Mouse (Mus musculus): ENCODE data around the gene Mansc4.

The Mansc4 gene

DNA sequence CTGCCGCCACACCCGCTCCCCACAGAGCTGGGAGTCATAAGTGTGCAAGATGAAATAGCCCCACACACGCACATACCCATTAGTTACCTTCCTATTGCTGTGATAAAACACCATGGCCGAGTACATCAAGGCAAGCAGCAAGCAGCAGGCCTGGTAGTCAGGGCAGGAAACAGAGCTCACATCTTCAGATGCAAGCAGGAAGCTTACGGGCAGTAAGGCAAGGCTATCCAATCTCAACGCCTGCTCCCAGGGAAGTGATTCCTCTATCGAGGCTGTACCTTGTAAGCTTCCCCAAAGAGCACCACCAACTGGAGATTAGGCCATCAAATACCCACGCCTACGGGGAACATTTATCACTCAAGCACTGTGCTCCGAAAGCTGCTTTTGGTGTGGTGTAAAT lies 6.9 kb downstream of the Mansc4 start:
- no peak for DNase-seq (ENCODE audit: low read depth, low spot score)

DNA sequence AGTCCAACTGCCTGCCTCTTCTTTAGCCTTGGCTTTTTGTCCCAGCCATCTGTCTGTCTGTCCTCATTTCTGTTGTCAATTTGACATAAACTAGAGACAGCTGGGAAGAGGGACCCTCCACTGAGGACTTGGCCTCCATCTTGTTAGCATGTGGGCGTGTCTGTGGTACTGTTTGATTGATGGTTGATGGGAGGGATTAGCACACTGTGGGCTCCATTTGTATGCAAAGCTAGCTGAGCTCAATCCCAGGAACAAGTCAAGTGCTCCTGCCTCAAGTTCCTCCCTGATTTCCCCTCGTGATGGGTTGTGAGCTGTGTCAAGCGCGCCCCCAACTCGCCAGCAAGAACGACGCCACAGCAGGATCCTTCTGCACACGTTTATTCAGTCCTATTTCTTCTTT lies 10.0 kb downstream of the Mansc4 start:
- no peak for DNase-seq (ENCODE audit: low read depth, low spot score)

DNA sequence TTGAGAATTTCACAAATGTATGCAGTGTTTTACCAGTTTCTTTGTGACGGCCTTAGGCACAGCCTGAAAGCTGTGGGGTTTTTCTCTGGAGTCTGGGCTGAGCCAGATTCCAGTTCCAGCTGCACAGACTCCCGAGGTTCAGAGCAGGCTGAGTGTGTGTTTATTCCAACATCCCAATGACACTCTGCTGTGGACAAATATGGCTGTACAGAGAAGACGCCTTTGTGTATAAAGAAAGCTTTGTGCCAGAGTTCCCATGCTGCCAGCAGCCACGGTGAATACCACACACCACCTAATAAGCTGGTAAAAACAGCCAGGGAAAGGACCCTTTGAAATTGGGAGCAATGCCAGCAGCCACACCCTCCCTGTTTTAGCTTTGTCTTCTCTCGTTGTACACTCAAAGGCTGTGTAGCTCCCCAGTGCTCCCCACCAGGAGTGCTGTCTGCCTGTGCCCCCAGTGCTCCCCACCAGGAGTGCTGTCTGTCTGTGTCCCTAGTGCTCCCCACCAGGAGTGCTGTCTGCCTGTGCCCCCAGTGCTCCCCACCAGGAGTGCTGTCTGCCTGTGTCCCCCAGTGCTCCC lies 10.9 kb downstream of the Mansc4 start:
- no peak for DNase-seq (ENCODE audit: low read depth, low spot score)

DNA sequence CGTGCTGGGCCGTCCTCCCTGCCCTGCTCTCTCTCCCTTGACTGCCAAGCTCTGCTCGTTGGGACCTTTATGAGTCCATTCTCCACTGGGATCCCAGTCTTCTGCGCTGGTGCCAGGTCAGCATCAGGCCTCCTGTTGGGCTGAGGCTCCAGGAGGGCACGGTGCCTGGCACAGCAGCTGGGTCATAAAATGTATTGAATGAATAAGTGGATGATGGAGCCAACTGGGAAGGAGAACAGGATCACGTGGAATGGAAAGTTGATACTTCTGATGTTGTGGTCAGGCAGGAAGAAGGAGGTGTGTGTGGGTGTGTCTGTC lies 21.9 kb downstream of the Mansc4 start:
- DNase-seq (ENCODE audit: low read depth, low spot score), result no peak

DNA sequence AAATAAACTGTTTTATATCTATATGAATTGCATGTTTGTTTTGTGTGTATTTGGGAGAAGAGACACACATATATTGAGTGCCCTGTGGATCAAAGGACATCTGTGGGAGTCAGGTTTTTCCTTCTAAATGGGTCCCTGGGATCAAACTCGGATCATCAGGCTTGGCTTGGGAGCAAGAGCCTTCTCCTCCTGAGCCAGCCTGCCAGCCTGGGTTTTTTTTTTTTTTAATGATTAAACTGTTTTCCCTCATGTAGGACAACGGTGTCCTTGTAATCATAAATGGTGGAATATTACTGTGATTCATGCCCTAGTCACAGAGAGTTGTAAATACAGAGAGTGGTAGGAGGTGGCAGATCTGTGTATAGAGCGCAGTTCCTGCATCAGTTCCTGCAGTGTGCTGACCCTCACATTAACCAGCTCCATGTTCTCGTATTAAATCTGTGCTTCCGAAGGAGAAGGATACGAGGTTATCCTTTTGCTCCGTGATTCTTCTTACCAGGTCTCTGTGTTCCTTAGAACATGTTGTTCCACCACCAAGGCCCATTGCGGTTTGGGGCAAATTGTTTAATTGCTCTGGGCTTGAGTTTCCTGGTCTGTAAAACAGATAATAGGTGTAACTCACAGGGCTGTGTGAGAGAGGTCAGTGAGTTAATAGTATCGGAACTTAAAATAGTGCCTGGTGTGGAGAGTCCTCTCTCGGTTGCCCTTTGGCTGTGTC lies 22.4 kb downstream of the Mansc4 start:
- DNase-seq (ENCODE audit: low read depth, low spot score), result no peak

DNA sequence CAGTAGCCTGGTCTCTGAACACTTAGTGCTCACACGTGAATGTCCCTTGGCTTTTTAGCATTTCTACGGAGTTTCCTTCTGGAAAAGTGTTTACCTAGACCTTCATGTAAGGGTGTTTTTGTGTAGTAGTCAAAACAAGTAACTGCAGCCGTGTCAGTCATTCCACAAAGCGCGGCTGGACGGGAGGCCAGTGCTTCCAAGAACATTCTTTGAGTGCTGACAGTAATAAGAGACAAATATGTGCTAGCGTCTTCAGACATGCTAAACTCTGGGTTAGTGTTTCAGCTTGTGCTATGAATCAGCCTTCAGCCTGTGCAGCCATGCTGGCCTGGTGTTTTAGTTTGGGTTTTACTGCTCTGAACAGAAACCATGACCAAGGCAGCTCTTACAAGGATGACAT lies 24.1 kb downstream of the Mansc4 start:
- DNase-seq (ENCODE audit: low read depth, low spot score), result no peak

DNA sequence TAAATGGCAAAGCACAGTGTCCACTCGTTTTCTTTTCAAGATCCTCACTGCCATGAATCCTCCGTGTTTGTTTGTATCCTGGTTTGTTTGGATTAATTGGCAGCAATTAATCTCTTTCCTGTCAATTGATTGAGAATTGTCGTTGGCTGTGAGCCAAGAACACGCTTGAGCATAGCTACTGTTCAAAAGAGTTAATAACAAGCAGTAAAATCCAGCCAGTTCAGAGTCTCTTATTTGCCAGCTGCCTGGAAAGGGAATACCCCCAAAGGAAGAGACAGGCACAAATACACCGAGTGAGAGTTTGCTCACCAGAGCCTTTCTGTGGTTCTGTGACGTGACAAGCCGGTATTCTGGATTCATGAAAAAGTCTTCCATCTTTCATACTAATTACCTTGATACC lies 24.8 kb downstream of the Mansc4 start:
- no peak for DNase-seq (ENCODE audit: low read depth, low spot score)

DNA sequence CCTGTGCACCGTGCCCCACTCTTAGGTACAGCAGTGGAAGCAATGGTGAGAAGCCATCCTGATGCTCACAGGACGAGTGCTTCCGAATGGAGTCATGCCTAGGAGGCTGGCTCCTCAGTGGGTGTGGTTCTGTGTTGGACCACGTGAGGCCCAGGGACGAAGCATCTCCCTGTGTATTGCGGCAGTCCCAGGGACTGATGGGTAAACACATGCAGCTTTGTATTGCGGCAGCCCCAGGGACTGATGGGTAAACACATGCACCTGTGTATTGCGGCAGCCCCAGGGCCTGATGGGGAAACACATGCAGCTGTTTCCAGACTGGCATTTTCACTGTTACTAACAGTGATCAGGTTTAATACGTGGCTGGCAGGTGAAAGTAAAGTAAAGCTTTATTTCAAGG lies 25.2 kb downstream of the Mansc4 start:
- DNase-seq (ENCODE audit: low read depth, low spot score), result no peak

DNA sequence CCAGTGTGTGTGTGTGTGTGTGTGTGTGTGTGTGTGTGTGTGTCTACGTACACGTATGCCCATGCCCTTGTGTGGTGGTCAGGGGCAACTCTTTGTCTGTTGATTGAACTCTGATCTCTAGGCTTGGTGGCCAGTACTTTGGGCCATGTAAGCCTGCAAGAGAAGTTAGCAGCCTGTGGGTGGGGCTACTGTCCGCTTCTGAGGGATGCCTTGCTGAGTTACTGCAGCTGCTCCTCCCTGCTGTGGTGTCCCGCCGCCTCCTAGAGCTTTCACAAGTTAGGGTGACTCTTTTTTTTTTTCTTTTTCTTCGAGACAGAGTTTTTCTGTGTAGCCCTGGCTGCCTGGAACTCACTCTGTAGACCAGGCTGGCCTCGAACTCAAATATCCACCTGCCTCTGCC lies 27.5 kb downstream of the Mansc4 start:
- no peak for DNase-seq (ENCODE audit: low read depth, low spot score)

DNA sequence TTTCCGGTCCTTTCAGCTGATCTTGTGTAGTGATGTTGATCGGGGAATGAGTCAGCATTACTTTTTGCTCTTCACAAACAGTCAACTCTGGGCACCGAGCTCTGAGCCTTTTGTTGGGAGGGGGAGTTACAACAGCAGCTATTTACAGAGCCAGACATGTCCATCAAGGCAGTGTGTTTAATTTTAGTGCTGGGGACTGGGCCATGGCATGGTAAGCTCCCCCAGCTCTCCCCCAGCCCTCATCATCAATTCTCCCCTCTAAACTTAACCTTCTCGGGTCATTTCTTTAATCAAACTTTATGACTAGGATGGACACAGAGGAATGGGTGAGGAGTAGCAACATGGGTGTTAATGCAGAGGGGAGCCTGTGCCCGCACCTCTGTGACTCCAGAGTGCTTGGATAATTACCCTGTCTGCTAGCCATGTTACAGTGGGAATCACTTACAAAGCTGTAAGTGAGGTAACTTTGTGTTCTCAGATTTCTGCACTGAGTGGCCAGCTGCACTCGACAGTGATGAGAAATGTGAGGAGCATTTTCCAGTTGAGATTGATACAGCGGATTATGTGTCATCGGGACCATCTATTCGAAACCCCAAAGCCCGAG lies 31.4 kb downstream of the Mansc4 start:
- DNase-seq (ENCODE audit: low read depth, low spot score), result no peak

DNA sequence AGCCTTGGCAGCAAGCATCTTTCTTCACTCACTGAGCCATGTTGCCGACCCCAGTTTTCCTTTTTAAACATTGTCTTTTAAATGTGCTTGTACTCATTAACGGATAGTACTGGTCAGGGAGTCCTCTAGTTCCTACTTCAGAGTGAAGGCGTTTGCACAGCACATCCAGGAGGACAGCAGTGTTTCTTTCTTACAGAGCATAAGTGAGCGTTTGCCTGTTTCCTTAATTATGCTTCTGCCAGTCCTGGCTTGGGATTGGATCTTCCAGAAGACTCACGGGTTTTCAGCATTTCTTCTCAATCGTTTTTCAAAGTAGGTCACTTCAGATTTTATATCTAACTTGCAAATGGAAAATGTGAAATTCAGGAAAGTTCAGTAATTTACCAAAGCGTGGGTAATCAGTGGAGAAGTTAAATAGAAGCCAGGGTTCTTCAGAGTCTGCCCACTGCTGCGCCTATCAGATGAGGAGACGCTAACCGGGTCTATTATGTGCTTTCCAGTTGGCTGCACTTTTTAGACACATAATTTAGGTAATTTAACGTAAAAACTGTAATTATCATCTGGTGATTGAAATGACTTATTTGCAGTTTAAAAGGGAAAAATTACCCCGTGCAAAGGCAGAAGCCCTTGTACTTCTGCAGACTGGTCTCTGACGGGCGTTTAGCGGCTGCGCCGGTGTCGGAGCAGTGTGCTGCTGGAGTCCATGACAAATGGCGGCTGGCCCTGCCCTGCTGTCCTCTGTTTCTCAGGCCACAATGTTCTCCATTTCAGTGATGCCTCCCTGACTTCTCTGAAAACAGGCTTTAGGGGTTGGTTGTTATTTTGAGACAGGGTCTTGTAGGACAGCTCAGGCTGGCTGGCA lies 32.8 kb downstream of the Mansc4 start:
- no peak for DNase-seq (ENCODE audit: low read depth, low spot score)

DNA sequence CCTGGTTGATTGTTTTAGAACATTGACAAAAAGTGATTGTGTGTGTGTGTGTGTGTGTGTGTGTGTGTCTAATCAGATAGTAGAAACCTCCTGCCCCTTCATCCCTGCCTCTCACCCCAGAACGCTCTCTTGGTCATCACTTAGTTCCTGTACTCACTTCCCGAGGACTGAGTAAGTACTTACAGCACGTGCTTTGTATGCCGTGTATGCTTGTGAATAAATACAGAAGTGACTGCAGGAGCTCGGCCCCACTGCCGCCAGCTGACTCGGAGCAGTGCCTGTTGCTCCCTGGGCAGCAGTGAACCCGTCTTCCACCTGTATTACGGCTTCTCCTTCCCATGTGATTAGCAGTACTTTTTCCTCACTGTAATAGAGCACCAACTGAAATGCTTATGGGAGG lies 34.4 kb downstream of the Mansc4 start:
- no peak for DNase-seq (ENCODE audit: low read depth, low spot score)

DNA sequence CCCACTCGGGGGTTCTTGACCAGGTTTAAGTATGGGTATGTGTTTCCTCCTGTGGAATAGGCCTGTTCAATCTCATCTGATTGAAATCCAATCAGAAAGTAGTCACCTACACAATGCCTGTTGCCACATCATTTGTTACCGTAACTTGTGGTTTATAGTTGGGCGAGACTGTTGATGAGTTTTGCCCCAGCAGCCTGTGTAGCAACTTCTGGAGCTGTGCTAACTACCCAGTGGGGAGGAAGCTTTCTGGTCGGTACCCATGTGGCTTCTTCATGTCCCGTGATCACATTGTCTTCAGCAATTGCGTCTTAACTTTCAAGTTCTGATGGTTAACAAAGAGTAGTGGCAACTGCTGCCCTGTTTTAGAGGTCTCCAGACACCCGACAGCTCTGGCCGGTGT lies 35.2 kb downstream of the Mansc4 start:
- no peak for DNase-seq (ENCODE audit: low read depth, low spot score)

DNA sequence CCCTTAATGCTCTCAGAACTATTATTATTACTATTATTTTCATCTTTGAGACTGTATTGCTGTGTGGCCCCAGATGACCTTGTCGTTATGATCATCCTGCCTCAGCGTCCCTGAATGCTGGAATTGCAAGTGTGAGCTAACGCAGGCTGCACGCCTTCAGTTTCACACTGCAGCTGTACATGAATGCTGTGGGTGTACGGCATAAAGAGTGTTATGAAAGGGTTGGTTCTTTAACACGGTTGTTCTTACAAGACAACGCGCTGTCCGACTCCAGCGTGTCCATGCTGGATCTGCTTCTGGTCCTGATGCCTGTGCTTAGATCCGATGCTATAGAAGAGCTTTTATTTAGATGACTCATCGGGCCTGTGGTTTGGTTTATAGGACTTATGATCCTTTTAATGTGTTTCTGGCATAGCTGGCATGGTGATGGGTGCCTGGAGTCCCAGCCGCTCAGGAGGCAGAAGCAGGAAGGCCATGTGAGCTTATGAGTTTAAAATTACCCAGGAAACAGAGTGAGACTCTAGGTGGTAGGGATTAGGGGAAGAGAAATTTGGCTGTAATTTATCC lies 37.5 kb downstream of the Mansc4 start:
- no peak for DNase-seq (ENCODE audit: low read depth, low spot score)

DNA sequence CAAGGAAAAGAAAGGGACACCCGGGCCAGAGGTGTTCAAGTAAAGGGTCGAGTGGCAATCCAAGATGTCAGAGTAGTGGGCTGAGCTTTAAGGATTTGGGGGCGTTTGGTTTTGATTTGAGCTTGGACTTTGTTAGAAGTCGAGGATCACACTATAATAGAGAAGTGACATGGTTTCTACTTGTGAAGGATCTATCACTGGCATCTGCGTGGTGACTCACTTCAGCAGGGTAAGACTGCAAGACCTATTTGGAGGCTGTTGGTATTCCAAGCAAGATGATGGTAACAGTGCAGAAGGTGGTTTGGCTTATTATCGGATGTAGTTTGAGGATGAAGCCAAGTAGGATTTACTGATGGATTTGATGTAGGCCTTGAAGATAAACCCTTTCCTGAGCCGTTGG lies 43.2 kb downstream of the Mansc4 start:
- DNase-seq (ENCODE audit: low read depth, low spot score), result no peak

DNA sequence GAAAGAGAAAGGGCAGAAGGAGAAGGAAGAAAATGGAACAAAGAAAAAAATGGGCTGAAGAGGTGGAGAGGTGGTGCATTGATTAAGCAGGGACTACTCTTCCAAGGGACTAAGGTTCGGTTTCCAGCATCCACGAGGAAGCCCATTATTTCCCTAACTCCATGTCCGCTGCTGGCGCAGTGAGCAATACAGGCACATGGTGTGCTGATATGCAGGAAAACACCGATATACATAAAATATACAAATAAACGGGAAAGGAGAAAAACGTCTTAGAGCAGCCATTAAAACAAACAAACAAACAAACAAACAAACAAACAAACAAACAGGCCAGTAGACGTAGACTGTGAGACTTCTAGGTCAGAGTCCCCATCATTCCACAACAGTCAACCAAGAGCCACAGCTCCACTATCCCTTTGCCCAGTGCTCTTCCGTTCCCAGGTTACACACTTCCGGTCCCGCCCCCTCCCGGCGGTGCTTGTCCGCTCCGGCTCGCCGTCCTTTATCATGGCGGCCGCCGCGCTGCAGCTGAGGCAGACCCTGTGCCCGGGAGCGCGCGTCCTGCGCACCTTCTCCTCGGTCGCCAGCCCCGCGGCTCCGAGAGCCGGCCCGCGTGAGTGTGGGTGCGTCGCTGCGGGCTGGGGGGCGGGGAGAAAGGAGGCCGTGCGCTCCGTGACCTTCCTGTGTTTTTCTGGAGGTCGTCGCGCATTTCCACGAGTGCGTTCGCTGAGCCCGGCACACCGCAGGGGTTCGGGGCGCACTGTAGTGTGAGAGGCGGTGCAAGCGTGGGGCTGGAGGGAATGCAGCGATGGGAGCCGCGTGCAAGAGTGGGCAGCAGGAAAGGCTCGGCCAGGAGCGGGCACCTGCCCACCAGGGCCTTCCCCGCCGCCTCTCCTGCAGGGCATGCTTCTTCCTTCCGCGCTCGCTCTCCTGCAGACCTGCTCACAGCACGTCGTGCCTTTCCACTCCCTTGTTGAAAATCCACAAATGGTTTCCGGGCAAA lies 44.2 kb downstream of the Mansc4 start, which contains the start of gene Mrps35:
Gene Mrps35 (plus strand): TSS at position 474 of the 1,000 bp plus-strand sequence.
- peak; percentile 73 for DNase-seq (ENCODE audit: low read depth, low spot score)

DNA sequence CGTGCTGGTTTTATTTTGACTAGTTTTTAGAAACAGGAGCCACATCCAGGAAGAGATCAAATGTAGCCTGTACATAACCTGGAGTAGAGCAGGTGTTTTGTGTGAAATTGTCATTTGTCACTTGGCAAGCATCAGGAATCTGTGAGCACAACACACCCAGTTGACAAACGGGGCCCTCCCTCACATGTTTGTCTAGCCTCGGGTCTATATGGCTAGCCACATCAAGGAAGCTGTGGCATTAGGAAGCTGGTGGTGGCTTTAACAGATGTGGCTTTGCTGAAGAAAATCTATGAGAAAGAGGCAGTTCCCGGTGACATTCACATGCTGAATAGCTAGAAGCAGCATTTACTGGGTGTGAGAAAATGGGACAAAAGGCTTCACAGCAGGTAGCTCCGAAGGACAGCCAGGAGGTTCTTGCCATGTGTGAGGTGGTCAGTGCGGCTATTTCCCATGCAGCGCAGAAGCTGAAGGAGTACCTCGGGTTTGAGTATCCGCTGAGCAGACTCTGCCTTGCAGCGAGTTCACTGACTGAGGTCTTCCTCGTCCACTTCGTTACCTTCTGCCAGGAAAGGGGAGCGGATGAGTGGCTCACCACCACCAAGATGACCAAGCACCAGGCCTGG lies 54.4 kb downstream of the Mansc4 start, which contains the start of gene Rep15:
Gene Rep15 (plus strand): TSS at position 282 of the 623 bp plus-strand sequence.
- no peak for DNase-seq (ENCODE audit: low read depth, low spot score)

DNA sequence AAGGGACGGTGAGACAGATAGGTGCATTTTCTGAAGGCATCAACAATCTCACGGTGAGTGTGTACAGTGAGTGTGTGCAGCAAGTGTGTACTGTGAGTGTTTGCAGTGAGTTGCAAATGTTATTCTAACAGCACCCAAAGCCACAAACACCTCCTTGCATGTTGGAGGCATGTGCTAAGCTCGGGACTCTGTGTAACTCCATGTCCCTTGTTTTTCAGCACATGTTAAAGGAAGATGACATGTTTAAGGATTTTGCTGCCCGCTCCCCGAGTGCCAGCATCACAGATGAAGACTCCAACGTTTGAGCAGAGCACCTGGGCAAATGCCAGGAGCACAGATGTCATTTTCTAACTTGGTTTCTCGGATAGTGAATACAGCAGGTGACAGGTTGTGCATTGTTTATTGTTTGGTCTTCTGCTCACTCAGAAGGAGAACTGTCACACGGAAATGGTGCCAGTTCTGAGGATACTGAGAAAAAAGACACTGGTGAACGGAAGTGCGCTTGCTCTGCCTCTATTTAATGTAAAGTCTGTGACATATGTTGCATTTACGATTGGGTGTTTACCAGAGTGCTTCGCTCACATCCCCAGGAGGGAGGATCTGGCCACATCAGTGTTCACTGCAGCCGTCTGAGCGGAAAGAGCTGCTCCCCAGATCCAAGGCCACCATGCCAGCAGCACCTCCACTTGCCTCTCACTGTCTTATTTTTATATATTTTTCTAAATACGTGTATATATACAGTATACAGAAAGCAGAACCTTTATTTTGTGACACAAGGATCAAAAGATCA lies 56.5 kb downstream of the Mansc4 start:
- DNase-seq (ENCODE audit: low read depth, low spot score), result no peak

DNA sequence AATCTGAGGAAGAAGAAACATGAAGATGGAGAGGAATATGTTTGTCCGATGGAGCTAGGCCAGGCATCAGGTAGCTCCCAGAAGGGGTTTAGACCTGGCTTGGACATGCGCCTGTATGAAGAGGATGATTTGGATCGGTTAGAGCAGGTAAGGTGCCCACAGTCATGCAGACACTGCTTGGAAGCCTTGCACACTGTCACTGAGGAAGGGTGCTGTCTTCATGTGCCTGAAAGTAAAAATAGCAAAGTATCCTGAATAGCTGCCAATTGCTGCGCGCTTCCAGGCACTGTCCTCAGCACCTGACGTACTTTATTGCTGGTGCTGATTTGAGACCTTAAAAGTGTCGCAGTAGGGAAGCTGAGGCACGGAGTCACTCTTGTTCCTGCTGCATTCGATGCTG lies 57.2 kb downstream of the Mansc4 start:
- DNase-seq (ENCODE audit: low read depth, low spot score), result no peak

DNA sequence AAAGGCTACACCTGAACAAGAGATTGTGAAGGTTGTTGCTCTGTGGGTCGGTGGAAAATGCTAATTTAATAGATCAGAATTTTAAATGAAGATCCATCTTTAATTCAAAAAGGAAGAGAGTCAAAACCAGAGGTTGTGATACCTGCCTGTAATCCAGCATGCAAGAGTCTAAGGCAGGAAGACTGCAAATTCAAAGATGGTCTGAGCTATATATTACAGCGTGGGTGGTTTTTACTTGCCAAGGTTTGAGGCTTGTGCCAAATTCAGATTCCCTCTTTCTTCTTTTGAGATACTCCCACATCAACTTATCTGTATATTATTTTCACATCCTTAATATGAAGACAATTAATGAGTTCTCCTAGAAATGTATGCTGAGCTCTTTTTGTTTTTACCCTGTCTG lies 58.4 kb downstream of the Mansc4 start:
- no peak for DNase-seq (ENCODE audit: low read depth, low spot score)
